Mouse (Mus musculus) heart, adult 2 months (tissue): Measurements from ENCODE around the gene Ccnt1. TPM values are rescaled to one million over a fixed set of nuclear protein-coding genes. Genes with fewer than 3 reads are reported as not detected.
A peak's percentile ranks its signal among the peaks of the same experiment; 100 is the strongest.

Experiments used
- DNase-seq, 2 experiments: peaks; one replicate each; pipeline ENCODE4 v3.0.0; 2021
- H3K27ac ChIP-seq: fragments of 200-600 bp; 2 replicates; pipeline ENCODE4 v1.8.1; 2022
- H3K27me3 ChIP-seq: fragments of 200-500 bp; 2 replicates; pipeline ENCODE4 v1.6.1; 2012; ENCODE audit warnings: mild to moderate bottlenecking, low read length, inconsistent platforms, mixed read lengths; ENCODE audit not compliant: control insufficient read depth, insufficient read depth
- H3K36me3 ChIP-seq: fragments of 200-500 bp; 2 replicates; pipeline ENCODE4 v1.6.1; 2012; ENCODE audit warnings: low read length, inconsistent platforms; ENCODE audit not compliant: control insufficient read depth, insufficient read depth
- H3K4me1 ChIP-seq: fragments of 200-500 bp; 2 replicates; pipeline ENCODE4 v1.6.1; 2011; ENCODE audit warnings: low read length; ENCODE audit not compliant: control insufficient read depth, insufficient read depth
- H3K4me3 ChIP-seq: fragments of 200-600 bp; 2 replicates; pipeline ENCODE4 v1.8.1; 2022
- H3K79me2 ChIP-seq: fragments of 200-500 bp; replicated peaks from 2 replicates; pipeline ENCODE4 v1.6.1; 2012; ENCODE audit warnings: mild to moderate bottlenecking, inconsistent platforms, low read length, moderate library complexity, mixed read lengths; ENCODE audit not compliant: control insufficient read depth, insufficient read depth
- H3K9ac ChIP-seq: fragments of 200-500 bp; 2 replicates; pipeline ENCODE4 v1.6.1; 2012; ENCODE audit warnings: low read depth, mild to moderate bottlenecking, control low read depth, inconsistent platforms, low read length, mixed read lengths
- CTCF ChIP-seq: fragments of 200-600 bp; IDR thresholded peaks from 2 replicates; pipeline ENCODE4 v1.8.1; 2022; ENCODE audit warnings: antibody characterized with exemption, mild to moderate bottlenecking, moderate library complexity
- EP300 ChIP-seq: fragments of 200-500 bp; IDR thresholded peaks from 2 replicates; pipeline ENCODE4 v1.6.1; 2011; ENCODE audit warnings: low read depth, low read length, control low read depth; ENCODE audit not compliant: insufficient read depth
- POLR2A ChIP-seq: fragments of 200-500 bp; IDR thresholded peaks from 2 replicates; pipeline ENCODE4 v1.6.1; 2011; ENCODE audit warnings: mild to moderate bottlenecking, low read depth, low read length, control low read depth; ENCODE audit not compliant: insufficient read depth
- WGBS: fragments of 180-500 bp; shearing (Covaris S2); methylation state at CpG from one replicate; pipeline ENCODE4 v1.1.7; 2018; 5-methylcytosine and 5-hydroxymethylcytosine counted together
- intact Hi-C: fragments of 180-260 bp; cut with DNase I; formaldehyde crosslinking; loops from one replicate; pipeline ENCODE4 v1.15.1; 2025
- polyA plus RNA-seq: library from polyadenylated mRNA; depleted of rRNA; stranded (reverse); fragments of >200 nt; gene quantifications from 2 replicates; pipeline ENCODE4 v1.2.3, GENCODE M21; 2012
- total RNA-seq, 2 experiments: library from RNA; stranded (reverse); gene quantifications; 2 replicates each; pipeline ENCODE4 v1.2.3; 2021

Ccnt1 gene
- total and polyA plus RNA-seq, 3 experiments, result 9.3 to 27.6 (median 26.8) TPM

GRCm38 (mm10) chr15:98602191-98602881, 31.6 kb upstream of the Ccnt1 start:
- H3K27me3 ChIP-seq, result no peaks in the 10 kb centered on the region
- intact Hi-C loops, result no loop called here
- peaks cover 5% of the 10 kb centered on the region for H3K36me3 ChIP-seq
- peaks cover 9% of the 10 kb centered on the region for H3K4me1 ChIP-seq
- TF ChIP-seq CTCF (no peak), POLR2A (peak; percentile 76), EP300 (0 out of 2 replicates have a peak, but pooled peaks have one; percentile 29)
- H3K4me3 ChIP-seq, result peak overlapping the region; percentile 45
- peak overlapping the region; percentile 89 for H3K27ac ChIP-seq
- 11% methylated on average over 13 of the region's 13 CpGs for WGBS
- H3K9ac ChIP-seq, result peak overlapping the region; percentile 71
- DNase-seq, result peak; percentile 75 to 84
- H3K79me2 ChIP-seq, result peaks cover 9% of the 10 kb centered on the region

- intact Hi-C loops, result loop anchor here (2.0 kb wide), 1 partner anchor 19 kb away; no protein-coding TSS in a partner anchor
- Histone ChIP-seq H3K36me3 (peaks cover 5% of the 10 kb centered on the region), H3K4me1 (peaks cover 6% of the 10 kb centered on the region), H3K9ac (peak overlapping the region; percentile 71), H3K79me2 (peaks cover 9% of the 10 kb centered on the region), H3K4me3 (peak overlapping the region; percentile 45), H3K27ac (peak overlapping the region; percentile 89), H3K27me3 (no peaks in the 10 kb centered on the region)
- 30% methylated on average over 7 of the region's 7 CpGs for WGBS
- TF ChIP-seq CTCF, result no peak
- no peak for TF ChIP-seq POLR2A
- TF ChIP-seq EP300, result no peak
- peak in 1 of 2 experiments; percentile 28 for DNase-seq
Observed at GRCm38 (mm10) chr15:98601832-98602190, 31.1 kb upstream of the Ccnt1 start.

- DNase-seq, result peak in 1 of 2 experiments; percentile 26
- Histone ChIP-seq H3K27ac (no peak overlapping the region; the same call in 1 of the 2 replicates), H3K36me3 (peaks cover 5% of the 10 kb centered on the region), H3K9ac (no peak overlapping the region), H3K27me3 (no peaks in the 10 kb centered on the region), H3K79me2 (peaks cover 9% of the 10 kb centered on the region), H3K4me3 (no peak overlapping the region), H3K4me1 (peaks cover 6% of the 10 kb centered on the region)
- TF ChIP-seq CTCF (no peak), POLR2A (no peak), EP300 (peak; percentile 45; the same call in 1 of the 2 replicates)
- 53% methylated on average over 12 of the region's 12 CpGs for WGBS
- intact Hi-C loops, result loop anchor here (2.0 kb wide), 1 partner anchor 17 kb away; no protein-coding TSS in a partner anchor
Observed at GRCm38 (mm10) chr15:98600036-98600709, 29.4 kb upstream of the Ccnt1 start.

GRCm38 (mm10) chr15:98596609-98597008, 25.9 kb upstream of the Ccnt1 start:
- H3K27me3 ChIP-seq, result no peaks in the 10 kb centered on the region
- no peak overlapping the region for H3K27ac ChIP-seq
- peaks cover 6% of the 10 kb centered on the region; the same call in 1 of the 2 replicates for H3K36me3 ChIP-seq
- peak in 1 of 2 experiments; percentile 21 for DNase-seq
- no peaks in the 10 kb centered on the region for H3K4me1 ChIP-seq
- no peak overlapping the region for H3K9ac ChIP-seq
- peaks cover 1% of the 10 kb centered on the region; the same call in 1 of the 2 replicates for H3K79me2 ChIP-seq
- WGBS, result 84% methylated on average over 14 of the region's 14 CpGs
- no peak for TF ChIP-seq CTCF
- no peak for TF ChIP-seq EP300
- TF ChIP-seq POLR2A, result no peak
- intact Hi-C loops, result no loop called here
- H3K4me3 ChIP-seq, result no peak overlapping the region

- H3K27ac ChIP-seq, result no peak overlapping the region
- H3K79me2 ChIP-seq, result no peaks in the 10 kb centered on the region
- 86% methylated on average over 5 of the region's 5 CpGs for WGBS
- intact Hi-C loops, result no loop called here
- no peak for TF ChIP-seq POLR2A
- TF ChIP-seq CTCF, result no peak
- TF ChIP-seq EP300, result no peak
- H3K9ac ChIP-seq, result no peak overlapping the region
- H3K27me3 ChIP-seq, result no peaks in the 10 kb centered on the region
- peak in 1 of 2 experiments; percentile 14 for DNase-seq
- peaks cover 8% of the 10 kb centered on the region; the same call in 1 of the 2 replicates for H3K36me3 ChIP-seq
- no peaks in the 10 kb centered on the region for H3K4me1 ChIP-seq
- no peak overlapping the region for H3K4me3 ChIP-seq
Observed at GRCm38 (mm10) chr15:98595049-98595448, 24.3 kb upstream of the Ccnt1 start.

- no peak overlapping the region for H3K4me3 ChIP-seq
- no peaks in the 10 kb centered on the region for H3K27me3 ChIP-seq
- no peaks in the 10 kb centered on the region for H3K4me1 ChIP-seq
- TF ChIP-seq EP300, result no peak
- TF ChIP-seq POLR2A, result no peak
- intact Hi-C loops, result no loop called here
- DNase-seq, result peak in 1 of 2 experiments; percentile 23
- no peaks in the 10 kb centered on the region for H3K79me2 ChIP-seq
- WGBS, result 58% methylated on average over 19 of the region's 19 CpGs
- H3K27ac ChIP-seq, result no peak overlapping the region
- H3K9ac ChIP-seq, result no peak overlapping the region
- H3K36me3 ChIP-seq, result peaks cover 5% of the 10 kb centered on the region; the same call in 1 of the 2 replicates
Observed at GRCm38 (mm10) chr15:98594193-98594592, 23.5 kb upstream of the Ccnt1 start.
